Mouse (Mus musculus) liver, embryonic 11.5 days (tissue): Measurements from ENCODE around the gene Adgrf5. TPM values are rescaled to one million over a fixed set of nuclear protein-coding genes. Genes with fewer than 3 reads are reported as not detected.

ENCODE experiments used
- ATAC-seq: fragments of 200-750 bp; cut with Nextera tagmentation; replicated peaks from 2 replicates; pipeline ENCODE4 v1.8.0; 2017; ENCODE audit warnings: moderate number of reproducible peaks, mild to moderate bottlenecking, moderate TSS enrichment, moderate library complexity; ENCODE audit not compliant: low FRiP score
- DNase-seq: peaks from one replicate; pipeline ENCODE4 v3.0.0-alpha.2; 2017; ENCODE audit warnings: low spot score
- H3K27ac ChIP-seq: fragments of 300-500 bp; sonication (generic); 2 replicates; pipeline ENCODE4 v1.5.1; 2014; ENCODE audit warnings: mild to moderate bottlenecking, low read depth, low read length, control low read depth
- H3K27me3 ChIP-seq: fragments of 300-500 bp; sonication (generic); replicated peaks from 2 replicates; pipeline ENCODE4 v1.6.1; 2014; ENCODE audit warnings: low read length, mixed read lengths; ENCODE audit not compliant: control insufficient read depth, insufficient read depth
- H3K36me3 ChIP-seq: fragments of 300-500 bp; sonication (generic); 2 replicates; pipeline ENCODE4 v1.6.1; 2014; ENCODE audit warnings: mild to moderate bottlenecking, low read length, moderate library complexity, mixed read lengths; ENCODE audit not compliant: control insufficient read depth, insufficient read depth
- H3K4me1 ChIP-seq: fragments of 300-500 bp; sonication (generic); replicated peaks from 2 replicates; pipeline ENCODE4 v1.6.1; 2014; ENCODE audit warnings: low read length, mixed read lengths; ENCODE audit not compliant: control insufficient read depth, insufficient read depth
- H3K4me2 ChIP-seq: fragments of 300-500 bp; sonication (generic); 2 replicates; pipeline ENCODE4 v1.6.1; 2014; ENCODE audit warnings: mild to moderate bottlenecking, control low read depth, moderate library complexity
- H3K4me3 ChIP-seq: fragments of 300-500 bp; sonication (generic); 2 replicates; pipeline ENCODE4 v1.5.1; 2014; ENCODE audit warnings: low read depth, low read length, control low read depth
- H3K9ac ChIP-seq: fragments of 300-500 bp; sonication (generic); 2 replicates; pipeline ENCODE4 v1.6.1; 2014; ENCODE audit warnings: low read depth, low read length, control low read depth
- H3K9me3 ChIP-seq: fragments of 300-500 bp; sonication (generic); 2 replicates; pipeline ENCODE4 v1.6.1; 2016; ENCODE audit warnings: low read length, inconsistent platforms, mixed read lengths; ENCODE audit not compliant: control insufficient read depth
- WGBS: fragments of 180-500 bp; shearing (Covaris S2); extraction: QIAGEN DNeasy Blood & Tissue Kit; methylation state at CpG from one replicate; pipeline ENCODE4 v1.1.7; 2014; 5-methylcytosine and 5-hydroxymethylcytosine counted together
- polyA plus RNA-seq: library from polyadenylated mRNA; unstranded; fragments of >200 nt; fragmentation: Nextera tagmentation; extraction: Ambion mirVana; gene quantifications from 2 replicates; pipeline ENCODE4 v1.2.1, GENCODE M21; 2014

The Adgrf5 gene
- polyA plus RNA-seq, result 9.3 and 9.4 TPM in 2 replicates

GRCm38 (mm10) chr17:43359826-43360619, at the start of gene Adgrf5:
Adgrf5 (plus strand) TSS chr17:43360451.
- peaks cover 14% of the 10 kb centered on the region for H3K27me3 ChIP-seq
- ATAC-seq (0 out of 2 replicates have a peak, but pooled peaks have one; percentile 41), DNase-seq (peak; percentile 42)
- H3K4me1 ChIP-seq, result no peaks in the 10 kb centered on the region
- no peaks in the 10 kb centered on the region for H3K36me3 ChIP-seq
- peak within 1 kb of the TSS; percentile 14 for H3K4me3 ChIP-seq
- peak within 1 kb of the TSS; percentile 44; the same call in 1 of the 2 replicates for H3K4me2 ChIP-seq
- no peaks in the 10 kb centered on the region for H3K9me3 ChIP-seq
- H3K9ac ChIP-seq, result 0 out of 2 replicates have a peak within 1 kb of the TSS, but pooled peaks have one; percentile 9
- 31% methylated on average over 16 of the region's 16 CpGs for WGBS
- no peak within 1 kb of the TSS for H3K27ac ChIP-seq

GRCm38 (mm10) chr17:43325986-43326671, 34.1 kb upstream of the Adgrf5 start:
- WGBS, result 49% methylated on average over 7 of the region's 7 CpGs
- Histone ChIP-seq H3K36me3 (no peaks in the 10 kb centered on the region), H3K27me3 (no peaks in the 10 kb centered on the region), H3K9ac (peak overlapping the region; percentile 63), H3K4me3 (peak overlapping the region; percentile 39; the same call in 1 of the 2 replicates), H3K4me1 (peaks cover 34% of the 10 kb centered on the region), H3K4me2 (peak overlapping the region; percentile 69), H3K27ac (no peak overlapping the region), H3K9me3 (no peaks in the 10 kb centered on the region)
- DNase-seq (no peak), ATAC-seq (no peak)

- Histone ChIP-seq H3K9me3 (no peaks in the 10 kb centered on the region), H3K4me2 (peak overlapping the region; percentile 69), H3K27ac (peak overlapping the region; percentile 86), H3K27me3 (no peaks in the 10 kb centered on the region), H3K36me3 (no peaks in the 10 kb centered on the region), H3K4me3 (peak overlapping the region; percentile 39), H3K9ac (peak overlapping the region; percentile 63), H3K4me1 (peaks cover 34% of the 10 kb centered on the region)
- 10% methylated on average over 29 of the region's 29 CpGs for WGBS
- peak; percentile 66 for DNase-seq
- ATAC-seq, result peak; percentile 48; the same call in 1 of the 2 replicates
These were observed 33.2 kb upstream of the Adgrf5 start for GRCm38 (mm10) chr17:43326726-43327700.

GRCm38 (mm10) chr17:43327810-43328209, 32.4 kb upstream of the Adgrf5 start:
- no peaks in the 10 kb centered on the region for H3K27me3 ChIP-seq
- no peaks in the 10 kb centered on the region for H3K36me3 ChIP-seq
- peak overlapping the region; percentile 69; the same call in 1 of the 2 replicates for H3K4me2 ChIP-seq
- 38% methylated on average over 6 of the region's 6 CpGs for WGBS
- ATAC-seq, result peak; percentile 87
- H3K4me3 ChIP-seq, result no peak overlapping the region
- H3K27ac ChIP-seq, result peak overlapping the region; percentile 86
- no peaks in the 10 kb centered on the region for H3K9me3 ChIP-seq
- no peak overlapping the region for H3K9ac ChIP-seq
- peaks cover 37% of the 10 kb centered on the region for H3K4me1 ChIP-seq
- DNase-seq, result peak; percentile 55

- no peak for ATAC-seq
- H3K36me3 ChIP-seq, result no peaks in the 10 kb centered on the region
- H3K27me3 ChIP-seq, result no peaks in the 10 kb centered on the region
- H3K27ac ChIP-seq, result peak overlapping the region; percentile 86
- H3K9ac ChIP-seq, result no peak overlapping the region
- no peak overlapping the region for H3K4me3 ChIP-seq
- H3K9me3 ChIP-seq, result no peaks in the 10 kb centered on the region
- H3K4me2 ChIP-seq, result peak overlapping the region; percentile 33
- H3K4me1 ChIP-seq, result peaks cover 37% of the 10 kb centered on the region
- 69% methylated on average over 4 of the region's 4 CpGs for WGBS
- peak; percentile 33 for DNase-seq
These were observed 31.0 kb upstream of the Adgrf5 start for GRCm38 (mm10) chr17:43329216-43329615.

GRCm38 (mm10) chr17:43329761-43330183, 30.5 kb upstream of the Adgrf5 start:
- peak overlapping the region; percentile 86 for H3K27ac ChIP-seq
- WGBS, result 47% methylated on average over 7 of the region's 7 CpGs
- H3K4me2 ChIP-seq, result peak overlapping the region; percentile 33
- no peaks in the 10 kb centered on the region for H3K27me3 ChIP-seq
- H3K4me1 ChIP-seq, result peaks cover 37% of the 10 kb centered on the region
- H3K9me3 ChIP-seq, result no peaks in the 10 kb centered on the region
- H3K4me3 ChIP-seq, result no peak overlapping the region
- peak; percentile 38 for DNase-seq
- no peaks in the 10 kb centered on the region for H3K36me3 ChIP-seq
- H3K9ac ChIP-seq, result peak overlapping the region; percentile 35; the same call in 1 of the 2 replicates
- ATAC-seq, result peak; percentile 84

- DNase-seq (no peak), ATAC-seq (no peak)
- WGBS, result 41% methylated on average over 5 of the region's 5 CpGs
- Histone ChIP-seq H3K4me3 (no peak overlapping the region), H3K9ac (no peak overlapping the region), H3K4me1 (peaks cover 30% of the 10 kb centered on the region), H3K36me3 (no peaks in the 10 kb centered on the region), H3K27ac (no peak overlapping the region), H3K27me3 (no peaks in the 10 kb centered on the region), H3K9me3 (no peaks in the 10 kb centered on the region), H3K4me2 (no peak overlapping the region)
These were observed 27.6 kb upstream of the Adgrf5 start for GRCm38 (mm10) chr17:43332686-43333085.

GRCm38 (mm10) chr17:43334074-43334473, 26.2 kb upstream of the Adgrf5 start:
- H3K9me3 ChIP-seq, result no peaks in the 10 kb centered on the region
- H3K36me3 ChIP-seq, result no peaks in the 10 kb centered on the region
- H3K4me1 ChIP-seq, result peaks cover 18% of the 10 kb centered on the region
- 46% methylated on average over 9 of the region's 9 CpGs for WGBS
- no peaks in the 10 kb centered on the region for H3K27me3 ChIP-seq
- DNase-seq (no peak), ATAC-seq (no peak)
- no peak overlapping the region for H3K4me3 ChIP-seq
- H3K9ac ChIP-seq, result no peak overlapping the region
- no peak overlapping the region for H3K4me2 ChIP-seq
- H3K27ac ChIP-seq, result no peak overlapping the region
